Mouse (Mus musculus) ES-E14 (cell line): ENCODE results near the gene Slc37a1. TPM values are rescaled to one million over a fixed set of nuclear protein-coding genes. Genes with fewer than 3 reads are reported as not detected.

Experiments used
- DNase-seq: peaks from one replicate; pipeline ENCODE4 v3.0.0-alpha.2; 2013; ENCODE audit warnings: low read depth, low spot score
- H3K27ac ChIP-seq: 2 replicates; pipeline ENCODE4 v1.5.1; 2012; ENCODE audit warnings: low read depth, mild to moderate bottlenecking, low read length, moderate library complexity, mixed read lengths; ENCODE audit not compliant: poor library complexity, insufficient read depth, severe bottlenecking
- H3K36me3 ChIP-seq: 2 replicates; pipeline ENCODE4 v1.6.1; 2012; ENCODE audit warnings: mild to moderate bottlenecking, low read length, moderate library complexity, mixed read lengths; ENCODE audit not compliant: control insufficient read depth, poor library complexity, insufficient read depth, severe bottlenecking
- H3K4me1 ChIP-seq, 2 experiments: fragments of 150-350 bp in 1 of 2; sonication (generic) in 1 of 2; 2 replicates each; pipeline ENCODE4 v1.6.1; 2012; ENCODE audit warnings: low read length in 2 of 2, mild to moderate bottlenecking in 1 of 2, mixed read lengths in 1 of 2; ENCODE audit not compliant: control insufficient read depth in 2 of 2, insufficient read depth in 2 of 2, poor library complexity in 1 of 2
- H3K4me3 ChIP-seq, 2 experiments: fragments of 150-350 bp in 1 of 2; sonication (generic) in 1 of 2; 2 replicates each; pipeline ENCODE4 v1.5.1; 2012; ENCODE audit warnings: low read length in 2 of 2, low read depth in 1 of 2, mild to moderate bottlenecking in 1 of 2, mixed read lengths in 1 of 2; ENCODE audit not compliant: insufficient read depth in 1 of 2, poor library complexity in 1 of 2, severe bottlenecking in 1 of 2
- H3K9ac ChIP-seq: 2 replicates; pipeline ENCODE4 v1.6.1; 2012; ENCODE audit warnings: low read depth, mild to moderate bottlenecking, low read length, mixed read lengths; ENCODE audit not compliant: poor library complexity, insufficient read depth, severe bottlenecking
- H3K9me3 ChIP-seq: fragments of 150-350 bp; sonication (generic); 2 replicates; pipeline ENCODE4 v1.6.1; 2012; ENCODE audit warnings: low read depth, mild to moderate bottlenecking, low read length; ENCODE audit not compliant: control insufficient read depth, insufficient read depth
- CHD2 ChIP-seq: IDR thresholded peaks from 2 replicates; pipeline ENCODE4 v1.6.1; 2014; ENCODE audit warnings: mild to moderate bottlenecking, low read depth, low read length, inconsistent platforms
- HCFC1 ChIP-seq: IDR thresholded peaks from 2 replicates; pipeline ENCODE4 v1.6.1; 2012; ENCODE audit warnings: low read length, inconsistent platforms, borderline replicate concordance; ENCODE audit not compliant: insufficient read depth
- MAFK ChIP-seq: IDR thresholded peaks from 2 replicates; pipeline ENCODE4 v1.6.1; 2014; ENCODE audit warnings: mild to moderate bottlenecking, low read depth, low read length, inconsistent platforms; ENCODE audit not compliant: insufficient read depth
- ZC3H11A ChIP-seq: IDR thresholded peaks from 2 replicates; pipeline ENCODE4 v1.6.1; 2012; ENCODE audit warnings: low read depth, mild to moderate bottlenecking, inconsistent platforms, low read length, borderline replicate concordance
- ZNF384 ChIP-seq: IDR thresholded peaks from 2 replicates; pipeline ENCODE4 v1.6.1; 2012; ENCODE audit warnings: low read depth, low read length, inconsistent platforms
- in situ Hi-C, 2 experiments: fragments of 600-800 bp; cut with MboI; formaldehyde crosslinking; loops; one replicate each; pipeline ENCODE4 v1.15.1; 2025; ENCODE audit warnings: low sequenced_read_pairs in 2 of 2, inconsistent platforms in 1 of 2; ENCODE audit not compliant: unreplicated experiment in 2 of 2
- total RNA-seq: library from RNA; depleted of rRNA; stranded (reverse); fragments of 300-350 nt; gene quantifications from 2 replicates; pipeline ENCODE4 v1.2.3, GENCODE M21; 2012

The Slc37a1 gene
- total RNA-seq, 1 experiment: 37.5 TPM

DNA sequence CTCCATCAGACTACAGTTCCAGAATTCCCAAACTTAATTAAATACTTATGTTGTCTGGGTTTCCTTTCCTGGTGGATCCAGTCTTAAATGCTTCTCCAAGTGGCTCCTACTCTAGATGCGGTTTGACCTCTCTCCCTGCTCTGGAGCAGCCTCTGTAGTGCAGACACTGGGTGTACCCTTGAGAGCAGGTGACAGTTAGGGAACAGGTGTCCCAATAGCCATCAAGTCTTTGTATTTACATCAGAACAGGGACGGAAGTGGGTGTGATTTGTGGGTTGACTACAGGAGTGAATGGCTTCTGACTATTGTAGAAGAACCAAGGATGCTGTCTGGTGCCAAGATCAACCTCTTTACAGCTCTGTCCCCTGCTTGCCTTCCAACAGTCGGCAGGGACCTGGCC is 21.2 kb downstream of the Slc37a1 start:
- H3K4me1 ChIP-seq: peaks cover 8 to 44% of the 10 kb centered on the region in 2 experiments
- no peak overlapping the region for H3K27ac ChIP-seq

DNA sequence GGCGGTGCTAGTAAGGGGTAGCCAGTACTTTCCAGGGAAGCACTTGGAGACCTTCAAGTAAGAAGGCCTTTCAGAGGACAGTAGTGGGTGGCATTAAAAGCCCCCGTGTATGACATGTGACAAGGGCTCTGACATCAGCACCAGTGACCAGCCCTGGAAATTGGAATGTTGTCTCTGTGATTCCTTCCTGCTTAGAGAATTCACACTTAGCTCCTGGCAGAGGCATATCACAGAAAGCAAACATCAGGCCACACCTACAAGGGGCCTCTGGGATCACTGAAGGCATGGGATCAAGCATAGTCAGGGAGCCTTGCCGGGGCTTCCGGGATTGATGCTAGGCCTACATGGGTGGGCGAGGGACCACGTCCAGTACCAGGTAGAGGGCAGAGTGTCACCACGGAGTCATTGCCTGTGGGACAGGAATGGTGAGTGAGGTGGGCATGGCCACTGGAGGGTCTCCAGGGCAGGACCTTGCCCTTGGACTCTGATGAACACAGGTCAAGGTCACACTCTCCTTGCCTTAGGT is 21.8 kb downstream of the Slc37a1 start:
- no peaks in the 10 kb centered on the region for H3K36me3 ChIP-seq
- 0 out of 2 replicates have a peak overlapping the region, but pooled peaks have one; percentile 14 for H3K27ac ChIP-seq
- H3K4me1 ChIP-seq: peaks cover 9 to 44% of the 10 kb centered on the region in 2 experiments
- H3K9ac ChIP-seq: no peak overlapping the region
- in situ Hi-C loops: no loop called here
- no peak overlapping the region for H3K4me3 ChIP-seq
- H3K9me3 ChIP-seq: no peaks in the 10 kb centered on the region
- no peak for DNase-seq
- TF ChIP-seq CHD2 (no peak), MAFK (no peak), ZC3H11A (no peak), HCFC1 (no peak), ZNF384 (no peak)

More for the DNA sequence above, 21.2 kb downstream of the Slc37a1 start:
- no peak for DNase-seq
- Histone ChIP-seq H3K36me3 (no peaks in the 10 kb centered on the region), H3K9me3 (no peaks in the 10 kb centered on the region), H3K4me3 (no peak overlapping the region), H3K9ac (no peak overlapping the region)
- in situ Hi-C loops: no loop called here
- TF ChIP-seq HCFC1: no peak
- no peak for TF ChIP-seq ZC3H11A
- TF ChIP-seq CHD2: no peak
- no peak for TF ChIP-seq MAFK
- TF ChIP-seq ZNF384: no peak

DNA sequence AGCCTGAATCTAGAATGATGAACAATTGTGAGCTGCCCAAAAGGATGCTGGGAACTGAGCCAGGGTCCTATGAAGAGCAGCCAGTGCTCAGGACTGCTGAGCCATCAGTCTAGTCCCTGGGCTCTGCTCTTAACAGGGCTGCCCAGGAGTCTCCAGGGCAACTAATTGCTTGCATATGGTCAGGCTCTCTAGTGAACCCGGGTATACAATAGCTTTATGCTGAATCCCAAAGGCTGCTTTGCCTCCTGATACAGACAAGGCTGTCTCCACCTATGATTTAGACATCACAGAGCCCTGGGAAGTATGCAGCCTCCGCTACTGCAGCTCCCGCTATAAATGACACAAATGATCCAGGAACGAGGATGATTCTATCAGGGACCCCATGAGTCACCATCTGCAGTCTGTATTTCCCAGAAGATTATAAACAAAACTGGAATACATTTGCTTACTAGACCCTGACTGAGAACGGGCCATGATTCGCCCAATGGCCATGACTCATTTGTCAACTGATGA is 22.7 kb downstream of the Slc37a1 start:
- Histone ChIP-seq H3K4me1 (peaks cover 7 to 40% of the 10 kb centered on the region in 2 experiments), H3K27ac (no peak overlapping the region), H3K9me3 (no peaks in the 10 kb centered on the region), H3K9ac (no peak overlapping the region), H3K36me3 (peaks cover 3% of the 10 kb centered on the region; the same call in 1 of the 2 replicates), H3K4me3 (no peak overlapping the region)
- no peak for TF ChIP-seq CHD2
- TF ChIP-seq MAFK: no peak
- TF ChIP-seq HCFC1: no peak
- TF ChIP-seq ZNF384: no peak
- in situ Hi-C loops: no loop called here
- no peak for DNase-seq

DNA sequence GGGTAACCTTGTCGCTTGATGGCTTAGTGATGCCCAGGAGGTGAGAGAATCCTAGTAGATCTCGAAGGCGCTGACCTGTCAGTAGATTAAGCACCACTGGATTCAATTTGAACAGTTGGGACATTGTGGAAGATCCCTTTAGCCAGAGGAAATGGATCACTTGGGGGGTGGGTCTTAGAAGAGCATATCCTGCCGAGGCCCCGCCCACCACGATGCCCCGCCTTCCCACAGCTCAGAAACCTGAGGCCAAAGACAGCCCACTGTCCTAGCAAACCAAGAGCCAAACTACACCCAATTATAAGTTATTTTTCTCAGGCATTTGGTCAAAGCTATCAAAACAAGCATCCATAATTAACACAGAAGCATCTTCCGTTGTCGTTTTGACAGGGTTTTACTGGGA is 24.5 kb downstream of the Slc37a1 start:
- Histone ChIP-seq H3K4me1 (peaks cover 7 to 29% of the 10 kb centered on the region in 2 experiments), H3K9me3 (no peaks in the 10 kb centered on the region), H3K27ac (no peak overlapping the region; the same call in 1 of the 2 replicates), H3K9ac (peak overlapping the region; percentile 84; the same call in 1 of the 2 replicates), H3K36me3 (peaks cover 6% of the 10 kb centered on the region; the same call in 1 of the 2 replicates), H3K4me3 (peak overlapping the region; percentile 61; a peak in 3 of 4 replicates)
- DNase-seq: no peak
- in situ Hi-C loops: no loop called here
- TF ChIP-seq CHD2: no peak
- no peak for TF ChIP-seq ZNF384
- no peak for TF ChIP-seq HCFC1
- TF ChIP-seq MAFK: no peak
- TF ChIP-seq ZC3H11A: no peak
